Mouse (Mus musculus) kidney, postnatal 4 days (tissue): Measurements from ENCODE around the gene Prss16.
A peak's percentile ranks its signal among the peaks of the same experiment; 100 is the strongest.

Source experiments
- DNase-seq, 2 experiments: peaks; one replicate each; pipeline ENCODE4 v3.0.0; 2021; ENCODE audit warnings: mixed read lengths in 2 of 2

Prss16 gene

GRCm38 (mm10) chr13:22035267-22036148 is 26.0 kb upstream of the Prss16 start, which contains the start of the genes Hist1h2ah and Hist1h2bk:
Gene Hist1h2ah (minus strand): TSS chr13:22035568.
Gene Hist1h2bk (plus strand): TSS chr13:22035870.
- peak; percentile 82 to 88 for DNase-seq

- DNase-seq: peak in 1 of 2 experiments; percentile 43
Measured at GRCm38 (mm10) chr13:22034443-22035266, 25.1 kb upstream of the Prss16 start.

- no peak for DNase-seq
Measured at GRCm38 (mm10) chr13:22033741-22034442, 24.4 kb upstream of the Prss16 start.

- DNase-seq: no peak
Measured at GRCm38 (mm10) chr13:22030493-22030892, 21.0 kb upstream of the Prss16 start.

GRCm38 (mm10) chr13:22029928-22030327 is 20.4 kb upstream of the Prss16 start:
- peak in 1 of 2 experiments; percentile 26 for DNase-seq

- peak; percentile 97 to 98 for DNase-seq
Measured at GRCm38 (mm10) chr13:22028673-22029460, 19.3 kb upstream of the Prss16 start.

- peak; percentile 91 to 92 for DNase-seq
Measured at GRCm38 (mm10) chr13:22026058-22027031, 16.8 kb upstream of the Prss16 start.

GRCm38 (mm10) chr13:22022241-22022640 is 12.7 kb upstream of the Prss16 start:
- peak; percentile 85 to 89 for DNase-seq

- DNase-seq: peak in 1 of 2 experiments; percentile 31
Measured at GRCm38 (mm10) chr13:22021581-22021980, 12.0 kb upstream of the Prss16 start.

GRCm38 (mm10) chr13:22020901-22021339 is 11.4 kb upstream of the Prss16 start:
- peak; percentile 69 to 80 for DNase-seq

- peak; percentile 30 to 54 for DNase-seq
Measured at GRCm38 (mm10) chr13:22019934-22020835, 10.6 kb upstream of the Prss16 start.

GRCm38 (mm10) chr13:22015479-22016450 is 6.2 kb upstream of the Prss16 start:
- DNase-seq: peak; percentile 75 to 83

- DNase-seq: peak; percentile 35 to 48
Measured at GRCm38 (mm10) chr13:22014411-22014845, 4.9 kb upstream of the Prss16 start.

GRCm38 (mm10) chr13:22013716-22014115 is 4.2 kb upstream of the Prss16 start:
- DNase-seq: peak in 1 of 2 experiments; percentile 18

- no peak for DNase-seq
Measured at GRCm38 (mm10) chr13:22008707-22009106, 835 bp downstream of the Prss16 start.

GRCm38 (mm10) chr13:22007872-22008271 is 1.7 kb downstream of the Prss16 start:
- no peak for DNase-seq

- DNase-seq: no peak
Measured at GRCm38 (mm10) chr13:22007121-22007510, 2.4 kb downstream of the Prss16 start.
